Mouse (Mus musculus): ENCODE results near the gene Mapk8ip3. TPM values are rescaled to one million over a fixed set of nuclear protein-coding genes. Genes with fewer than 3 reads are reported as not detected.

The Mapk8ip3 gene
- polyA plus RNA-seq, 1 experiment: 60.2 TPM

GRCm38 (mm10) chr17:24895571-24896240 is 41.1 kb downstream of the Mapk8ip3 start:
- H3K27ac ChIP-seq (ENCODE audit: control insufficient read depth, insufficient read depth, low read depth, low read length): peak overlapping the region; percentile 41
- H3K27me3 ChIP-seq (ENCODE audit: control insufficient read depth, insufficient read depth, low read length): no peaks in the 10 kb centered on the region
- TF ChIP-seq CTCF (IDR thresholded peaks at IDR 0.05; ENCODE audit: control insufficient read depth, insufficient read depth, insufficient replicate concordance, low read depth, low read length) (no peak), POLR2A (IDR thresholded peaks at IDR 0.05; ENCODE audit: control insufficient read depth, low read depth, low read length) (no peak)
- peaks cover 20% of the 10 kb centered on the region for H3K4me1 ChIP-seq (ENCODE audit: control insufficient read depth, insufficient read depth, low read length)
- H3K36me3 ChIP-seq (ENCODE audit: control insufficient read depth, insufficient read depth, low read length): peaks cover 2% of the 10 kb centered on the region; the same call in 1 of the 2 replicates
- H3K4me3 ChIP-seq (ENCODE audit: control insufficient read depth, low read depth, low read length): peak overlapping the region; percentile 91

GRCm38 (mm10) chr17:24894995-24895547 is 41.7 kb downstream of the Mapk8ip3 start, which contains the start of the genes Eme2 and Mrps34:
Gene Eme2 (minus strand): TSS chr17:24895087.
Gene Mrps34 (plus strand): TSS chr17:24895116.
- H3K36me3 ChIP-seq (ENCODE audit: control insufficient read depth, insufficient read depth, low read length): peaks cover 2% of the 10 kb centered on the region; the same call in 1 of the 2 replicates
- H3K27ac ChIP-seq (ENCODE audit: control insufficient read depth, insufficient read depth, low read depth, low read length): peak within 1 kb of the TSS; percentile 41
- TF ChIP-seq POLR2A (IDR thresholded peaks at IDR 0.05; ENCODE audit: control insufficient read depth, low read depth, low read length) (peak; percentile 58), CTCF (IDR thresholded peaks at IDR 0.05; ENCODE audit: control insufficient read depth, insufficient read depth, insufficient replicate concordance, low read depth, low read length) (no peak)
- H3K27me3 ChIP-seq (ENCODE audit: control insufficient read depth, insufficient read depth, low read length): no peaks in the 10 kb centered on the region
- H3K4me3 ChIP-seq (ENCODE audit: control insufficient read depth, low read depth, low read length): peak within 1 kb of the TSS; percentile 91
- H3K4me1 ChIP-seq (ENCODE audit: control insufficient read depth, insufficient read depth, low read length): peaks cover 20% of the 10 kb centered on the region

GRCm38 (mm10) chr17:24894061-24894994 is 42.4 kb downstream of the Mapk8ip3 start:
- Histone ChIP-seq H3K4me3 (ENCODE audit: control insufficient read depth, low read depth, low read length) (peak overlapping the region; percentile 91), H3K36me3 (ENCODE audit: control insufficient read depth, insufficient read depth, low read length) (peaks cover 2% of the 10 kb centered on the region; the same call in 1 of the 2 replicates), H3K27me3 (ENCODE audit: control insufficient read depth, insufficient read depth, low read length) (no peaks in the 10 kb centered on the region), H3K4me1 (ENCODE audit: control insufficient read depth, insufficient read depth, low read length) (peaks cover 20% of the 10 kb centered on the region), H3K27ac (ENCODE audit: control insufficient read depth, insufficient read depth, low read depth, low read length) (peak overlapping the region; percentile 41)
- no peak for TF ChIP-seq POLR2A (IDR thresholded peaks at IDR 0.05; ENCODE audit: control insufficient read depth, low read depth, low read length)
- TF ChIP-seq CTCF (IDR thresholded peaks at IDR 0.05; ENCODE audit: control insufficient read depth, insufficient read depth, insufficient replicate concordance, low read depth, low read length): no peak

GRCm38 (mm10) chr17:24893276-24893675 is 43.5 kb downstream of the Mapk8ip3 start:
- no peak for TF ChIP-seq POLR2A (IDR thresholded peaks at IDR 0.05; ENCODE audit: control insufficient read depth, low read depth, low read length)
- TF ChIP-seq CTCF (IDR thresholded peaks at IDR 0.05; ENCODE audit: control insufficient read depth, insufficient read depth, insufficient replicate concordance, low read depth, low read length): no peak
- peaks cover 20% of the 10 kb centered on the region for H3K4me1 ChIP-seq (ENCODE audit: control insufficient read depth, insufficient read depth, low read length)
- no peak overlapping the region for H3K4me3 ChIP-seq (ENCODE audit: control insufficient read depth, low read depth, low read length)
- no peaks in the 10 kb centered on the region for H3K27me3 ChIP-seq (ENCODE audit: control insufficient read depth, insufficient read depth, low read length)
- no peak overlapping the region for H3K27ac ChIP-seq (ENCODE audit: control insufficient read depth, insufficient read depth, low read depth, low read length)
- H3K36me3 ChIP-seq (ENCODE audit: control insufficient read depth, insufficient read depth, low read length): peaks cover 2% of the 10 kb centered on the region; the same call in 1 of the 2 replicates

- peaks cover 20% of the 10 kb centered on the region for H3K4me1 ChIP-seq (ENCODE audit: control insufficient read depth, insufficient read depth, low read length)
- H3K4me3 ChIP-seq (ENCODE audit: control insufficient read depth, low read depth, low read length): no peak overlapping the region
- TF ChIP-seq CTCF (IDR thresholded peaks at IDR 0.05; ENCODE audit: control insufficient read depth, insufficient read depth, insufficient replicate concordance, low read depth, low read length) (no peak), POLR2A (IDR thresholded peaks at IDR 0.05; ENCODE audit: control insufficient read depth, low read depth, low read length) (no peak)
- H3K27ac ChIP-seq (ENCODE audit: control insufficient read depth, insufficient read depth, low read depth, low read length): no peak overlapping the region
- no peaks in the 10 kb centered on the region for H3K27me3 ChIP-seq (ENCODE audit: control insufficient read depth, insufficient read depth, low read length)
- H3K36me3 ChIP-seq (ENCODE audit: control insufficient read depth, insufficient read depth, low read length): peaks cover 2% of the 10 kb centered on the region
These were observed 44.0 kb downstream of the Mapk8ip3 start for GRCm38 (mm10) chr17:24892785-24893184.

GRCm38 (mm10) chr17:24891321-24891720 is 45.5 kb downstream of the Mapk8ip3 start:
- Histone ChIP-seq H3K36me3 (ENCODE audit: control insufficient read depth, insufficient read depth, low read length) (peaks cover 2% of the 10 kb centered on the region), H3K27me3 (ENCODE audit: control insufficient read depth, insufficient read depth, low read length) (no peaks in the 10 kb centered on the region), H3K4me3 (ENCODE audit: control insufficient read depth, low read depth, low read length) (no peak overlapping the region), H3K27ac (ENCODE audit: control insufficient read depth, insufficient read depth, low read depth, low read length) (no peak overlapping the region), H3K4me1 (ENCODE audit: control insufficient read depth, insufficient read depth, low read length) (peaks cover 21% of the 10 kb centered on the region)
- TF ChIP-seq CTCF (IDR thresholded peaks at IDR 0.05; ENCODE audit: control insufficient read depth, insufficient read depth, insufficient replicate concordance, low read depth, low read length) (no peak), POLR2A (IDR thresholded peaks at IDR 0.05; ENCODE audit: control insufficient read depth, low read depth, low read length) (no peak)

Measured in testis, adult 2 months (tissue).